Mouse (Mus musculus): Measurements from ENCODE around the gene Igdcc3. TPM values are rescaled to one million over a fixed set of nuclear protein-coding genes. Genes with fewer than 3 reads are reported as not detected.
A peak's percentile ranks its signal among the peaks of the same experiment; 100 is the strongest.

The Igdcc3 gene
- polyA plus RNA-seq, 1 experiment from 2014 or later: not detected

GRCm38 (mm10) chr9:65135126-65135525, 5.9 kb upstream of the Igdcc3 start:
- DNase-seq (ENCODE audit: low spot score): no peak

- no peak for DNase-seq (ENCODE audit: low spot score)
These were observed 498 bp upstream of the Igdcc3 start for GRCm38 (mm10) chr9:65140491-65140890.

- DNase-seq (ENCODE audit: low spot score): peak; percentile 31
These were observed 452 bp downstream of the Igdcc3 start for GRCm38 (mm10) chr9:65141306-65141975.

- peak; percentile 2 for DNase-seq (ENCODE audit: low spot score)
These were observed 958 bp downstream of the Igdcc3 start for GRCm38 (mm10) chr9:65141976-65142318.

GRCm38 (mm10) chr9:65142399-65142798, 1.4 kb downstream of the Igdcc3 start:
- DNase-seq (ENCODE audit: low spot score): peak; percentile 1

- no peak for DNase-seq (ENCODE audit: low spot score)
These were observed 5.0 kb downstream of the Igdcc3 start for GRCm38 (mm10) chr9:65146001-65146400.

GRCm38 (mm10) chr9:65148507-65148906, 7.5 kb downstream of the Igdcc3 start:
- DNase-seq (ENCODE audit: low spot score): no peak

- DNase-seq (ENCODE audit: low spot score): no peak
These were observed 11.8 kb downstream of the Igdcc3 start for GRCm38 (mm10) chr9:65152711-65153330.

- DNase-seq (ENCODE audit: low spot score): no peak
These were observed 12.3 kb downstream of the Igdcc3 start for GRCm38 (mm10) chr9:65153331-65153711.

GRCm38 (mm10) chr9:65154692-65155455, 13.9 kb downstream of the Igdcc3 start:
- DNase-seq (ENCODE audit: low spot score): no peak

- no peak for DNase-seq (ENCODE audit: low spot score)
These were observed 15.6 kb downstream of the Igdcc3 start for GRCm38 (mm10) chr9:65156604-65157003.

GRCm38 (mm10) chr9:65157631-65158030, 16.6 kb downstream of the Igdcc3 start:
- no peak for DNase-seq (ENCODE audit: low spot score)

GRCm38 (mm10) chr9:65161188-65161587, 20.2 kb downstream of the Igdcc3 start:
- DNase-seq (ENCODE audit: low spot score): no peak

- DNase-seq (ENCODE audit: low spot score): no peak
These were observed 20.9 kb downstream of the Igdcc3 start for GRCm38 (mm10) chr9:65161881-65162280.

GRCm38 (mm10) chr9:65162711-65163639, 22.0 kb downstream of the Igdcc3 start:
- DNase-seq (ENCODE audit: low spot score): no peak

- DNase-seq (ENCODE audit: low spot score): peak; percentile 25
These were observed 23.9 kb downstream of the Igdcc3 start for GRCm38 (mm10) chr9:65164870-65165269.

- DNase-seq (ENCODE audit: low spot score): no peak
These were observed 25.4 kb downstream of the Igdcc3 start for GRCm38 (mm10) chr9:65166386-65166785.

GRCm38 (mm10) chr9:65168534-65168933, 27.5 kb downstream of the Igdcc3 start:
- DNase-seq (ENCODE audit: low spot score): no peak

- no peak for DNase-seq (ENCODE audit: low spot score)
These were observed 28.0 kb downstream of the Igdcc3 start for GRCm38 (mm10) chr9:65168952-65169351.

- no peak for DNase-seq (ENCODE audit: low spot score)
These were observed 31.7 kb downstream of the Igdcc3 start for GRCm38 (mm10) chr9:65172654-65173053.

- DNase-seq (ENCODE audit: low spot score): no peak
These were observed 34.4 kb downstream of the Igdcc3 start for GRCm38 (mm10) chr9:65175234-65175938.

Measured in thymus, postnatal 0 days (tissue).